Mouse (Mus musculus): Measurements from ENCODE around the gene Dach1. TPM values are rescaled to one million over a fixed set of nuclear protein-coding genes. Genes with fewer than 3 reads are reported as not detected.
A peak's percentile ranks its signal among the peaks of the same experiment; 100 is the strongest.

The Dach1 gene
- total RNA-seq, 2 experiments from 2014 or later: 14.1 to 14.5 TPM

DNA sequence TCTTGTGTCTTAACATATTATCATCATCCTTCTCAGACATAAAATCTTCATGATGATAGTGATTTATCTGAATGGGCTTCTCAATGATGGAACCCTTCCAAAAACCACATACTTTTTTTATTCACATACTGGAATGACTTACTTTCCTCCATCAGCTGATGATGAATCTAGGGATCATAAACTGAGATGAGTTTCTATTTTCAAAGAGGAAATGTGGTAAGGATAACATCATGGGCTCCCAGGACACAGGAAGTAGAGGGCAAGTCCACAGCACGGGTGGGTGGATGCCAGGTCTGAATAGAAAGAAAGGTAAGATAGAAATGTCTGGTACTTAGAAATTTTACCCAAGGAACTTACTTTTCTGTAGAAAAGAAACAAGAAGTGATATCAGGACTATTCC lies 56.5 kb downstream of the Dach1 start:
- no peak for DNase-seq (ENCODE audit: low spot score in 2 of 2)

- DNase-seq (ENCODE audit: low spot score in 2 of 2): no peak
These were observed 59.6 kb downstream of the Dach1 start for GRCm38 (mm10) chr14:98109929-98110328.

- no peak for DNase-seq (ENCODE audit: low spot score in 2 of 2)
These were observed 60.8 kb downstream of the Dach1 start for GRCm38 (mm10) chr14:98108764-98109163.

DNA sequence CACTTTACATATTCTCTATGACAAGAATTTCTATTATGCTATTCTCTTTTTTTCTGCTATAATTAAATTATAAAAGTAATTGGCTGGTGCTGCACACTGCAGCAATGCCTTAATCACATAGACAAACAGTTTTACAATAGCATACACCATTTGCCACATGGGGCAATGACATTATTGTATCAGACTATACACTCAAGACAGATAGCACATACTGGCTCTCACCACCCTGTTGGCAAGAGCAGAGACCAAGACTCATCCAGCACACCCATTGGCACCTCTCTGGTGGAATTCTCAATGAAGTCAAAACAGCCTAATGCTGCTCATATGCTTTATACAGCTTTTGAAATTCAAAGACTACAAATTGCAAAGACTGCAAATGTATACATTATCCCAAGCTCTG lies 63.4 kb downstream of the Dach1 start:
- no peak for DNase-seq (ENCODE audit: low spot score in 2 of 2)

GRCm38 (mm10) chr14:98104314-98104955 lies 65.1 kb downstream of the Dach1 start:
- DNase-seq (ENCODE audit: low spot score in 2 of 2): no peak

DNA sequence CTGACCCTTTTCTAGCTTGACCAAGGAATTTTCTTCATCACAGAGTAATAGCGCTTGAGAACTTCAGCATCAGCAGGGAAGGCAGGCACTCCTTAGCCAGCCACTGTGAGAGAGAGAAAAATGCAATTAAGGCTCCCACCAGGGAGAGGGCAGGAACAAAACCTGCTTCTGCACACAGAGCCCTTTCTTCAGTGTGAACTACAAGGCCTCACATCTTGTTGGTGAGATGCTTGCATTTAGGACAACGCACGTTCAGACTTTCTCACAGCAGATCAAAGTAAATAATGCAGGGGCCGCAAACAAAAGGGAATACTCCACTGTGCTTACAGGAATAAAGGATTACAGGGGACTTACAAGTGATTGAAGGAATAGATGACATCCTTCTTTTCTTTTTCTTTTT lies 74.3 kb downstream of the Dach1 start:
- DNase-seq (ENCODE audit: low spot score in 2 of 2): no peak

DNA sequence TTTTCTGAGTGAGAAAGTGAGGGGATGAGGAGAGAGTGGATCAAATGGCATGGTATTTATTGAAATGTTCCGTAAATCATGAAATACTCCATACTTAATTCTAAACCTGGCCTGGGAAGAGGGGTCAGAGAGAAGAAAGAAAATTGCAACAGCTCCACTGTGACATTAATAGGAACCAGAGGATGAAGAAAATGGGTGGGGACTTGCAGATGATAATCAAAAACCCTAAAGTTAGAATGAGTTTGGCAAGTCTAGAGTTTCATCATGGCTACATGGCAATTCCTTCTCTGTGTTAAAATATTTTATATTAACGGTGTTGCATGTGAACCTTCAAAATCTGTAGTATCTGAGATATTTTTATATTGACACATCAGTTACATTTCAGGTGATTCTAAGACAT lies 80.3 kb downstream of the Dach1 start:
- no peak for DNase-seq (ENCODE audit: low spot score in 2 of 2)

GRCm38 (mm10) chr14:98087355-98087754 lies 82.2 kb downstream of the Dach1 start:
- no peak for DNase-seq (ENCODE audit: low spot score in 2 of 2)

DNA sequence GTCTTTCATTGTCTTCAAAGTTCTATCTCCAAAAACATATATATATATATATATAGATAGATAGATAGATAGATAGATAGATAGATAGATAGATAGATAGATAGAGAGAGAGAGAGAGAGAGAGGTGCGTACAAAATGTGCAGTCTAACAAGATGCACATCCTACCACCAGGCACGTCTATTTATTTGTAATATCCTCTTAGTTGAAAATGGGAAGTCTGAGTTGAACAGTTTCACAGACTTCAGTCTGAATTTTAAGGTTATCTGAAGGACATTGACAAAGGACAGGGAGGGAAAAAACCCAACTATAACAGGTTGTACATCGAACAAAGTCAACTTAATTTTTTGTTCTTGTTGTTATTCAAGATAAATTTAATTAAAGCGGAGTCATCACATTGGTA lies 82.8 kb downstream of the Dach1 start:
- DNase-seq (ENCODE audit: low spot score in 2 of 2): no peak

- DNase-seq (ENCODE audit: low spot score in 2 of 2): no peak
These were observed 84.4 kb downstream of the Dach1 start for GRCm38 (mm10) chr14:98085141-98085540.

GRCm38 (mm10) chr14:98084720-98085119 lies 84.8 kb downstream of the Dach1 start:
- no peak for DNase-seq (ENCODE audit: low spot score in 2 of 2)

GRCm38 (mm10) chr14:98083419-98083818 lies 86.1 kb downstream of the Dach1 start:
- DNase-seq (ENCODE audit: low spot score in 2 of 2): no peak

- no peak for DNase-seq (ENCODE audit: low spot score in 2 of 2)
These were observed 89.6 kb downstream of the Dach1 start for GRCm38 (mm10) chr14:98080014-98080413.

DNA sequence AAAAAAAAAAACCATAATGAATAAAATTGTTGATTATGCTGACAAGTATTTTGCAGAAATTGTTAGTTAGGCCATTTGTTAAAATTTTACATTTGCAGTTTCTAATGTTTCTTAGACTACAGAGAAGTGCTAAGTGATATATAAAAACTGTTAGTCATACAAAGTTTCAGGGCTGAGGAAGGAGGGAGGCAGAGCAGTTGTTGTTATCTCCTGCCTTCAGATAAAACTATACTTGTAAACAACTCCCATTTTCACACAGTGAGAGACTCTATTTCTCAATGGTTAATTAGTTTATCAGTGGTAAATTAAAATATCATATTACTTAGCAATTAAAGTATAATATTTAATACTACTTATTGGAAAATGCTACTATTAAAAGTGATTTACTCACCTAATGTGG lies 91.6 kb downstream of the Dach1 start:
- no peak for DNase-seq (ENCODE audit: low spot score in 2 of 2)

DNA sequence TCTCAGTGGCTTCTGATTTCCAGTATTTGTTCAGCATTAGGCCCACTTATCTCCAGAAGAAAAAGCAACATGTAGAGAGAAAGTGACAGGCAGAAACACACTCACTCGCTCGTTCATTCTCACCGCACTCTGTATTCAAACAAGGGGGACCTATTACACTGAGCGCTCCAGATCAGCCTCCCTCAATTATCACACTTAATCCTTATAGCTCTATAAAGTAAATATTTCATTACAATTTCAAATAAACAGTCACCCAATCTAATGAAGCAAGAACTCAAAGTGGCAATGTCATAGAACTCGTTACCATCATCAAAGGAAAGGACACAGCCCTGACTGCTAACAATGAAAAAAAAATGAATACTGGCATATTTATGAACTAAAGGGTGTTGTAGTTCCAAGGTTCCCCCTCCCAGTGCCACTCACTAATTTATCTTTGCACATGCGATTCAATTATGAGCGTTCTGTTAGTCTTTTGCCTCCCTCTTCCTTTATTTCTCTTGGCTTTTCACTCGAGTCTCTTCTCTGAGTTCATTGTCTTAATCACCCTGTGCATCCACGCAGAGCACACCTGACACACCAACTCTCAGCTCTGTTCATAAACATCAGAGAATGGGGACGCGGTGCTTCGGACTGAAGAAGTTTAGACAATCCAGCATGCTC lies 96.0 kb downstream of the Dach1 start:
- DNase-seq (ENCODE audit: low spot score in 2 of 2): no peak

DNA sequence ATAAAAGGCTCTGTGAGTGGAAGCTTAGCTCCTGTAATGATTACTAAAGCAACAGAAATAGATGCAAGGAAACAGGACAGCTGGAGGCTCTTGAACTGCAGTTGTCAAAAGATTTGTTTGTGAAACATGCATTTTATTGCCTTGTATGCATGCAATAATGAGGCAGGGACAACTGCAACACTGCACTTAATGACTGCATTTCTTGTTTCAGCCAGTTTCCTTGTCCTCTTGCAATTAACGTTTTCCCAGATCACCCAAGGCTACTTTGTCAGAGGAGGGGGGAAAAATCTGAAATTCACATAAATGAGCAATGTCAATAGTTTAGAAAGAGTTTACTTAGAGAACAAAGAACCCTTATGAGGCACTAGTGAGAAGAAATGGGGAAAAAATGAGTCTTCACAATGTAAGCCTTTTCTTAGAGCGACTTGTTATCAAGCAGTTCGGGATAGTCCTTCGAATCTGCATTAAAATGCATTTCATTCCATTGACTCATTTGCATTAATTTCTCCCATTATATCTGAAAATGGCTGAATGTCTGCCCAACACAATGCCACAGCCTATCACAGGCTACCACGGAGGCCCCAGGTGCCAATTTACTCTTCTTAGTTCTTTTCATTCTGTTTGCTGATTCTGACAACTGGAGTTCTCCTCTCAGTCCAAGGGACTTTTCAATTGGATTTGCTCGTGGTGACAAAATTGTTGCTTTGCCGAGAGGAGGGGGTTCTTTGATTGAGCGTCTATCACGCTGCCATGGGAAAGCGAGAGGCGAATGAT lies 96.7 kb downstream of the Dach1 start:
- DNase-seq (ENCODE audit: low spot score in 2 of 2): no peak

GRCm38 (mm10) chr14:98071877-98072276 lies 97.7 kb downstream of the Dach1 start:
- DNase-seq (ENCODE audit: low spot score in 2 of 2): no peak

GRCm38 (mm10) chr14:98067273-98067905 lies 102.2 kb downstream of the Dach1 start:
- peak in 1 of 2 experiments; percentile 19 for DNase-seq (ENCODE audit: low spot score in 2 of 2)

DNA sequence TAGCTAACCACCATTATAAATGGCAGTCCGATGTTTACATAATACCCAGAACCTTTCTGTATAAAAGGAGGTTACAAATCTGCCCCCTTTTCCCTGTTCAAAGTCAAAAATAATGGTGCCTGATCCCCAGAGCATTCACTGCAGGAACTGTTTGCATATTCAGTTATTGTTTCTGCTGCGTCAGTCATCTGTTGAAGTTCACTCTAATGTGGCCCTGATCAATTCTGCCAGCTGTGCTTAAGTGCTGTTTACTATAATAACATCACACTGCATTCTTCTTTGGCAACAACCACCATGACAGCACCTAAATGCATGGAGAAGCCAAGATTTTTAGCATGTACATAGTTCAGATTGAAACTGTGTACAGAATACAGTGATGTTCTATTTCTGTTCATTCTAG lies 105.4 kb downstream of the Dach1 start:
- no peak for DNase-seq (ENCODE audit: low spot score in 2 of 2)

- no peak for DNase-seq (ENCODE audit: low spot score in 2 of 2)
These were observed 120.2 kb downstream of the Dach1 start for GRCm38 (mm10) chr14:98049329-98049728.

GRCm38 (mm10) chr14:98048403-98048802 lies 121.2 kb downstream of the Dach1 start:
- DNase-seq (ENCODE audit: low spot score in 2 of 2): no peak

DNA sequence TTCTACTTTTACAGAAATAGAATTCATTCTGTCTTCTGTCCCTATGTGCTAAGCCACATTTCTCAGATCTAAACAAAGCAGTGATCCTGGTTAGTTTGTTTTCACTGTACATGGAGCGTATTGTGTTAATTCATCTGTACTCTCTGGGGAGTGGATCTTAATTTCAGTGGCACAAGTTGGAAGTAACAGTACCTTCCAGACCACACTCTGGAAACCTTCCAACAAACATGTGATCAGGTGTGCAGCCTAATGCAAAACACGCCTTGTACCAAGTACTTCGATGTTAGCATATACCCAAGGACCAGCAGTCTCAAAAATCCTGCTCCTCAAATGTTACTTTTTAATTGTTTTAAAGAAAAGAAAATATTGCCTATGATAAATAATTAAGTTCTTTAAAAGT lies 121.9 kb downstream of the Dach1 start:
- DNase-seq (ENCODE audit: low spot score in 2 of 2): no peak
